Mouse (Mus musculus): ENCODE results near the gene Foxred1. TPM values are rescaled to one million over a fixed set of nuclear protein-coding genes. Genes with fewer than 3 reads are reported as not detected.

Foxred1 gene
- 18.6 TPM for polyA plus RNA-seq (2012; fragmentation: generic; extraction: Trizol)

DNA sequence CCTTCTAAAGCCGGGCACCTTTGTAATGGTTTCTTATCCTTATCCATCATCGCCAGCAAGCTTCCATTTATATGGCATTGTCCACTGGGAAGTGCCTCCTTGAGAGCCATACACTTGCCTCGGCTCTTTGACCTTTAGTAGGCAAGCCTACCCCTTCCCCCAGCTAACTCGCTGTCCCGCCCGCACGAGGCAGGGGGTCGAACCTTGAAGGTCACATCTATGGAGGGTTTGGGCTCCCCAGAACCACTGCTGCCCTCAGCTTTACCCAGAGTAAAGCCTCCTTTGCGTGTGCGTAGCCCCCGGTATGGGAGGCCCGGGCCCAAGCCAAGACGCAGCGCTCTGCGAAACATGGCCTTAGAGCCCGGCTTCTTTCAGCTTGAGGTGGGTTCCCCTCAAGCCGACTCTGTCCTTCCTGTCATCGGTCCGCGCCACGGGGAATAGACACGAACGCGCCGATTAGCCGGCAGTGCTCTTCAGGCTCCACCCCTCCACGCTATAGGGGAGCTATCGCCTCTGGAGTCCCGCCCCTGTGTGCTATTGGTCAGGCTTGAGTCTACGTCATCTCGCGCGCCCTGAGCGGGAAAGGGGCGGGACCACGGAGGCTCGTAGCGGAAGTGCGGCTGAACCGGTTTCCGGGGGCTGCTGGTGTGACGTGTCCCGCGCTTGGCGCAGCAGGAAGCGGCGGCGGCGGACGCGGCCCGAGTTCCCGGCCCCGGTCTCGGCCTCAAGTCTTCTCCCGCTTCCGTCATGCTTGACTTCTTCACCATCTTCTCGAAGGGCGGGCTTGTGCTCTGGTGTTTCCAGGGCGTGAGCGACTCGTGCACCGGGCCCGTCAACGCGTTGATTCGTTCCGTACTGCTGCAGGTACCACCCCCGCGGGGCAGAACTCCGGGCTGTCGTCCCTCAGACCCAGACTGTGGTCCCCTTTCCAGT is at the start of gene Foxred1:
TSS of gene Foxred1 (minus strand) at position 514 of the 933 bp plus-strand sequence.
- TF ChIP-seq SRF (IDR thresholded peaks at IDR 0.05; ENCODE audit: control insufficient read depth, insufficient read length, low read depth), result peak; percentile 33
- TF ChIP-seq CEBPB (IDR thresholded peaks at IDR 0.05; ENCODE audit: insufficient read depth, poor library complexity, severe bottlenecking), result no peak
- TF ChIP-seq TCF3 (IDR thresholded peaks at IDR 0.05; ENCODE audit: insufficient read length, low read depth), result no peak
- TF ChIP-seq E2F4 (IDR thresholded peaks at IDR 0.05; ENCODE audit: insufficient read depth), result peak; percentile 39
- TF ChIP-seq POLR2A (IDR thresholded peaks at IDR 0.05; ENCODE audit: insufficient read length, low read depth), result peak; percentile 78
- peak; percentile 84 for TF ChIP-seq POLR2AphosphoS2 (IDR thresholded peaks at IDR 0.05; ENCODE audit: insufficient read length, low read depth)
- peak within 1 kb of the TSS; percentile 90 for H3ac ChIP-seq (ENCODE audit: control insufficient read depth, insufficient read length)
- peaks cover 20% of the 10 kb centered on the region for H3K79me2 ChIP-seq (ENCODE audit: control insufficient read depth, insufficient read depth)
- no peaks in the 10 kb centered on the region for H3K27me3 ChIP-seq (ENCODE audit: control insufficient read depth, insufficient read depth, insufficient read length)
- H3K4me3 ChIP-seq, result peak within 1 kb of the TSS; percentile 99
- peak within 1 kb of the TSS; percentile 96 for H3K4me2 ChIP-seq (ENCODE audit: low read depth)
- peaks cover 14% of the 10 kb centered on the region for H3K36me3 ChIP-seq (ENCODE audit: control insufficient read depth, insufficient read depth)

DNA sequence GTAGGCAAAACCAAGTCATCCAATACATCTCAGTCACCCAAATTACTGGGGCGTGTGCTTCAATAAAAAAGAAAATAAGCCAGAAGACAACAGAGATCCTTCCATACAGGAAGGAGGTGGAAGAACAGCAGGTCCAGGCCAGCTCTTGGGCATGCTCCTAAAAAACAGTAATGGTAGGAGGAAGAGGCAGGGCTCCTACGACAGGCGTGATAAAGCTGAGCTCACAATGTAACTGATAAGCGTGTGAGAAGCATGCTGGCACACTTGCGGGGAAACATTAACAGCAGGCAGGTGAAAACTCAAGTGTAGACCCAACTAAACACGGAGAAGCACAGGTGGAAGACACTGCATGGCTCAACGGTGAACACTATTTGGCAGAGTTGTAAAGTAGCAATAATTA is 46.5 kb upstream of the Foxred1 start:
- Histone ChIP-seq H3K4me2 (ENCODE audit: low read depth) (no peak overlapping the region), H3K4me3 (no peak overlapping the region), H3K79me2 (ENCODE audit: control insufficient read depth, insufficient read depth) (peaks cover 7% of the 10 kb centered on the region), H3K27me3 (ENCODE audit: control insufficient read depth, insufficient read depth, insufficient read length) (no peaks in the 10 kb centered on the region), H3ac (ENCODE audit: control insufficient read depth, insufficient read length) (no peak overlapping the region), H3K36me3 (ENCODE audit: control insufficient read depth, insufficient read depth) (peaks cover 8% of the 10 kb centered on the region)
- TF ChIP-seq TCF3 (IDR thresholded peaks at IDR 0.05; ENCODE audit: insufficient read length, low read depth), result no peak
- TF ChIP-seq REST (IDR thresholded peaks at IDR 0.05; ENCODE audit: insufficient read depth, insufficient read length), result no peak
- no peak for TF ChIP-seq SRF (IDR thresholded peaks at IDR 0.05; ENCODE audit: control insufficient read depth, insufficient read length, low read depth)
- no peak for TF ChIP-seq USF1 (IDR thresholded peaks at IDR 0.05; ENCODE audit: low read depth)

DNA sequence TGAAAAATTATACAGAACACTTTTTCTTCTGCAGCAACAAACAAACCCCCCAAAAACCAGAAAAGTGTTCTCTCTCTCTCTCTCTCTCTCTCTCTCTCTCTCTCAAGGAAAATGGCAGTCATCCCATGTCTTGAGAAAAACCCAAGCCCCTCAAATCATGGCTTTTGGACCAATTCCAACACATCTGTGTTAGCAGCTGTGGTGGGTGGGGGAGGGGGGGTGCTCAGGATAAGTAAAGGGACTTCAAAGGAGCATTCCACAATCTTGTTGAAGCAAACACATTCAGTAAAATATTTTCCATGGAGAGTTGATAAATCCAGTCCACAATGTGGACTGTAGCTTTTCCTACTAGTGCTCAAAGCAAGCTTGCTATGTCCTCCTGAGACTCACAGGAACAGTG is 38.6 kb upstream of the Foxred1 start:
- H3ac ChIP-seq (ENCODE audit: control insufficient read depth, insufficient read length), result no peak overlapping the region
- H3K36me3 ChIP-seq (ENCODE audit: control insufficient read depth, insufficient read depth), result no peaks in the 10 kb centered on the region
- no peak overlapping the region for H3K4me2 ChIP-seq (ENCODE audit: low read depth)
- H3K79me2 ChIP-seq (ENCODE audit: control insufficient read depth, insufficient read depth), result peaks cover 9% of the 10 kb centered on the region
- TF ChIP-seq MYOG (IDR thresholded peaks at IDR 0.05; ENCODE audit: control insufficient read depth in 1 of 3, insufficient read depth in 1 of 3, insufficient read length in 2 of 3, low read depth in 2 of 3), result no peak
- TF ChIP-seq MAX (IDR thresholded peaks at IDR 0.05; ENCODE audit: low read depth), result no peak
- no peak for TF ChIP-seq E2F4 (IDR thresholded peaks at IDR 0.05; ENCODE audit: insufficient read depth)
- no peak for TF ChIP-seq TCF3 (IDR thresholded peaks at IDR 0.05; ENCODE audit: insufficient read length, low read depth)
- no peak for TF ChIP-seq CEBPB (IDR thresholded peaks at IDR 0.05; ENCODE audit: insufficient read depth, poor library complexity, severe bottlenecking)
- no peak for TF ChIP-seq MYOD1 (IDR thresholded peaks at IDR 0.05; ENCODE audit: control insufficient read depth in 1 of 3, insufficient read length in 2 of 3, low read depth in 2 of 3)
- no peak for TF ChIP-seq POLR2AphosphoS2 (IDR thresholded peaks at IDR 0.05; ENCODE audit: insufficient read length, low read depth)
- no peak for TF ChIP-seq USF1 (IDR thresholded peaks at IDR 0.05; ENCODE audit: low read depth)
- TF ChIP-seq SRF (IDR thresholded peaks at IDR 0.05; ENCODE audit: control insufficient read depth, insufficient read length, low read depth), result no peak
- no peak for TF ChIP-seq TCF12 (IDR thresholded peaks at IDR 0.05; ENCODE audit: insufficient read depth, poor library complexity, severe bottlenecking)
- TF ChIP-seq POLR2A (IDR thresholded peaks at IDR 0.05; ENCODE audit: insufficient read length, low read depth), result no peak
- no peak for TF ChIP-seq REST (IDR thresholded peaks at IDR 0.05; ENCODE audit: insufficient read depth, insufficient read length)
- no peak overlapping the region for H3K4me3 ChIP-seq
- no peaks in the 10 kb centered on the region for H3K27me3 ChIP-seq (ENCODE audit: control insufficient read depth, insufficient read depth, insufficient read length)

DNA sequence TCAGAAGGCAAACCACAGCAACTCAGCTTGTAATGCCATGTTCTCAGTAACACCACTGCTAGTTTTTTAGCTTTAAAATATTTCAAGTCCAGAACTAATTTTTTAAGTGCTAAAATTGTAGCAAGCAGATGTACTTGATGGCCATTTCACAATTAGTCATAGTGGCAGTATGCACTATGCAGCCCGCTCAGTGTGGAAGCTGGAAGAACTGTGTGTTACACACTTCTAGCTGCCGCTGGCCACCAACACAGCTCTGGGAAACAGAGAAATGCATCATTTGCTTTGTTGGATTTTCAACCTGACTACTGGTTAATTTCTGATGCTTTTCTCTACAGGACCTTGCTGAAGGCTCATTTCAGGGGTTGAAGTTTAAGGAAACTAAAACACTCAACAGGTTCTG is 36.5 kb upstream of the Foxred1 start:
- Histone ChIP-seq H3K36me3 (ENCODE audit: control insufficient read depth, insufficient read depth) (peaks cover 7% of the 10 kb centered on the region), H3K4me3 (no peak overlapping the region), H3K27me3 (ENCODE audit: control insufficient read depth, insufficient read depth, insufficient read length) (no peaks in the 10 kb centered on the region), H3K4me2 (ENCODE audit: low read depth) (no peak overlapping the region), H3K79me2 (ENCODE audit: control insufficient read depth, insufficient read depth) (peaks cover 9% of the 10 kb centered on the region), H3ac (ENCODE audit: control insufficient read depth, insufficient read length) (no peak overlapping the region)
- TF ChIP-seq POLR2A (IDR thresholded peaks at IDR 0.05; ENCODE audit: insufficient read length, low read depth), result no peak
- no peak for TF ChIP-seq MAX (IDR thresholded peaks at IDR 0.05; ENCODE audit: low read depth)
- TF ChIP-seq CEBPB (IDR thresholded peaks at IDR 0.05; ENCODE audit: insufficient read depth, poor library complexity, severe bottlenecking), result no peak

DNA sequence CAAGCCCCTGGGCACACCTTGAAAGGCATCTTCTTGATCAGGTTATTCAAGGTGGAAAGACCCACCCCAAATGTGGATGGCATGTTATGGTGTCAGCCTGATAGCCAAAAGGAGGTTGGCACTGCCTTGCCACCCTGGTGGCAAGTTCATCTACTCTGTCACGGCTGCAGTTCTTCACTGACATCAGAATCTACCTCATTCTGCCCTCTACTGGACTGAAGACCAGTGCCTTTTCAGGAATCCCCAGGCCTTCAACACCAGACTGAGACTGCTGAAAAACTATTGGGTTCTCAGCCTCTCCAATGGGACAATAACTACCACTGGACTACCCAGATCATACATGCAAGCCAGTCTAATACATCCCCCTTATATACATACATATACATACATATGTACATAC is 28.9 kb upstream of the Foxred1 start:
- Histone ChIP-seq H3K27me3 (ENCODE audit: control insufficient read depth, insufficient read depth, insufficient read length) (no peaks in the 10 kb centered on the region), H3K4me2 (ENCODE audit: low read depth) (no peak overlapping the region), H3K36me3 (ENCODE audit: control insufficient read depth, insufficient read depth) (peaks cover 13% of the 10 kb centered on the region), H3K79me2 (ENCODE audit: control insufficient read depth, insufficient read depth) (peaks cover 7% of the 10 kb centered on the region), H3K4me3 (no peak overlapping the region), H3ac (ENCODE audit: control insufficient read depth, insufficient read length) (no peak overlapping the region)
- TF ChIP-seq TCF3 (IDR thresholded peaks at IDR 0.05; ENCODE audit: insufficient read length, low read depth) (no peak), REST (IDR thresholded peaks at IDR 0.05; ENCODE audit: insufficient read depth, insufficient read length) (no peak), E2F4 (IDR thresholded peaks at IDR 0.05; ENCODE audit: insufficient read depth) (no peak), MAX (IDR thresholded peaks at IDR 0.05; ENCODE audit: low read depth) (no peak), SRF (IDR thresholded peaks at IDR 0.05; ENCODE audit: control insufficient read depth, insufficient read length, low read depth) (no peak), USF1 (IDR thresholded peaks at IDR 0.05; ENCODE audit: low read depth) (no peak), POLR2A (IDR thresholded peaks at IDR 0.05; ENCODE audit: insufficient read length, low read depth) (no peak), CEBPB (IDR thresholded peaks at IDR 0.05; ENCODE audit: insufficient read depth, poor library complexity, severe bottlenecking) (no peak), MYOD1 (IDR thresholded peaks at IDR 0.05; ENCODE audit: control insufficient read depth in 1 of 3, insufficient read length in 2 of 3, low read depth in 2 of 3) (no peak), TCF12 (IDR thresholded peaks at IDR 0.05; ENCODE audit: insufficient read depth, poor library complexity, severe bottlenecking) (no peak), POLR2AphosphoS2 (IDR thresholded peaks at IDR 0.05; ENCODE audit: insufficient read length, low read depth) (no peak), MYOG (IDR thresholded peaks at IDR 0.05; ENCODE audit: control insufficient read depth in 1 of 3, insufficient read depth in 1 of 3, insufficient read length in 2 of 3, low read depth in 2 of 3) (no peak)
